Mouse (Mus musculus) A20 (cell line): ENCODE results near the gene 1700010I14Rik.

Source experiments
- DNase-seq: peaks from one replicate; pipeline ENCODE4 v3.0.0-alpha.2; 2011; ENCODE audit warnings: low read depth, low spot score

Gene 1700010I14Rik

GRCm38 (mm10) chr17:9023198-9023942 lies 35.2 kb downstream of the 1700010I14Rik start:
- DNase-seq: no peak

- DNase-seq: peak; percentile 59
Measured at GRCm38 (mm10) chr17:9030181-9030580, 42.0 kb downstream of the 1700010I14Rik start.

GRCm38 (mm10) chr17:9031241-9032141 lies 43.4 kb downstream of the 1700010I14Rik start:
- DNase-seq: peak; percentile 85

GRCm38 (mm10) chr17:9032362-9033044 lies 44.4 kb downstream of the 1700010I14Rik start:
- DNase-seq: no peak

GRCm38 (mm10) chr17:9033511-9033910 lies 45.4 kb downstream of the 1700010I14Rik start:
- no peak for DNase-seq

GRCm38 (mm10) chr17:9035561-9036348 lies 47.6 kb downstream of the 1700010I14Rik start:
- DNase-seq: no peak

GRCm38 (mm10) chr17:9042723-9043122 lies 54.6 kb downstream of the 1700010I14Rik start:
- DNase-seq: peak; percentile 63

- no peak for DNase-seq
Measured at GRCm38 (mm10) chr17:9052441-9052980, 64.4 kb downstream of the 1700010I14Rik start.

GRCm38 (mm10) chr17:9059360-9059932 lies 71.3 kb downstream of the 1700010I14Rik start:
- no peak for DNase-seq
